Mouse (Mus musculus) heart, adult 18-20 months (tissue): ENCODE data around the gene Sbk2. TPM values are rescaled to one million over a fixed set of nuclear protein-coding genes. Genes with fewer than 3 reads are reported as not detected.

Experiments
- DNase-seq, 2 experiments: peaks; one replicate each; pipeline ENCODE4 v3.0.0; 2021 to 2022; ENCODE audit warnings: mixed read lengths in 1 of 2
- total RNA-seq, 2 experiments: library from RNA; stranded (reverse); gene quantifications; 2 replicates each; pipeline ENCODE4 v1.2.3; 2021

Gene Sbk2
- total RNA-seq, 2 experiments from 2014 or later: 25.9 to 30.0 TPM

DNA sequence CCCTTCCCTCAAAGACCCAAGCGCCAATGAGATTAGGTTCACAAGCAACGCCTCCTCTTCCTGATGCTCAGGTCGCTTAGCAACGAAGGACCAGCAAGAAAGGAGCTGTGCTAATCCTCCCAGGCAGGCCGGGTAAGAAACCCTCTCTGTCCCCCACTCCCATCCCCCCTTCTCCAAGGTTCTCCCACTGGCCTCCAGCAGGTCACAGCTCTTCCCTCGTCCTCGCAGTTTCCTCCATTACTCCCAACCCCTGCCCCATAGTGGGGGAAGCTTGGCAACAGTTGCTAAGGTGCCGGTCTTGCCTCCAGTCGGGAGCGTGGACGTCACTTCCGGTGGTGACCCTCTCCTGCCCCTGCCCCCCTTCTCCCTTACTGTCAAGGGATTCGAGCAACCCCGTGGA lies 41.7 kb downstream of the Sbk2 start:
- peak; percentile 69 to 73 for DNase-seq

DNA sequence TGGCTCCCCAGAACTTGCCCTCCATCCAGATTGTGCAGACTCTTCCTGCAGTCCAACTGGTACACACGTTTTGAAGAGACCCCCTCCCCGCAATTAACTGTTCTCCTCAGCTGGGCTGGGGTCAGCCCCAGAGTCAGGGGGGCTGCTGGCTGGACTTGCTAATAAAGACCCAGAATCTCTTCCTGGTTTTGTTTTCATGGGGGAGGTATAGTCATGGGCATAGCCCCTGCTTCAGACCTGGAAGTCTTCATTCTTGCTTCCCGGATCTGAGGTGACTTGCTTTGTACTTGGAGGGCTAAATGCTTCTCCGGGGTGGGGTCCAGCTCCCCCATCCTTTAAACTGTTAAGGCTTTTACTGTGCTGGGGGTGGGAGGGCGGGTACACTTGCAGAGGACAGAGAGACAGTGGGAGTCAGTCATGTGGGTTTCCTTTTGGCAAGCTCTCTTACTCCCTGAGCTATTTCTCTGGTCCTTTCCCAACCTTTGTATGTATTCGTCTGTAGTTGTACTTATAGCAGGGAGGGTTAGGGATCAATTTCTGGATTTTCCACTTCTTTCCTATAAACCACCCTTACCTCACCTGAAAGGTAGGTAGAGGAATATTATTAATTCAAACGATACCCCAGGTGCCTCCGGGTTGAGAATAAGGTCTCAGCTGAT lies 42.3 kb downstream of the Sbk2 start, which contains the start of gene Nat14:
TSS of gene Nat14 (plus strand) at position 205 of the 659 bp plus-strand sequence.
- DNase-seq: no peak

DNA sequence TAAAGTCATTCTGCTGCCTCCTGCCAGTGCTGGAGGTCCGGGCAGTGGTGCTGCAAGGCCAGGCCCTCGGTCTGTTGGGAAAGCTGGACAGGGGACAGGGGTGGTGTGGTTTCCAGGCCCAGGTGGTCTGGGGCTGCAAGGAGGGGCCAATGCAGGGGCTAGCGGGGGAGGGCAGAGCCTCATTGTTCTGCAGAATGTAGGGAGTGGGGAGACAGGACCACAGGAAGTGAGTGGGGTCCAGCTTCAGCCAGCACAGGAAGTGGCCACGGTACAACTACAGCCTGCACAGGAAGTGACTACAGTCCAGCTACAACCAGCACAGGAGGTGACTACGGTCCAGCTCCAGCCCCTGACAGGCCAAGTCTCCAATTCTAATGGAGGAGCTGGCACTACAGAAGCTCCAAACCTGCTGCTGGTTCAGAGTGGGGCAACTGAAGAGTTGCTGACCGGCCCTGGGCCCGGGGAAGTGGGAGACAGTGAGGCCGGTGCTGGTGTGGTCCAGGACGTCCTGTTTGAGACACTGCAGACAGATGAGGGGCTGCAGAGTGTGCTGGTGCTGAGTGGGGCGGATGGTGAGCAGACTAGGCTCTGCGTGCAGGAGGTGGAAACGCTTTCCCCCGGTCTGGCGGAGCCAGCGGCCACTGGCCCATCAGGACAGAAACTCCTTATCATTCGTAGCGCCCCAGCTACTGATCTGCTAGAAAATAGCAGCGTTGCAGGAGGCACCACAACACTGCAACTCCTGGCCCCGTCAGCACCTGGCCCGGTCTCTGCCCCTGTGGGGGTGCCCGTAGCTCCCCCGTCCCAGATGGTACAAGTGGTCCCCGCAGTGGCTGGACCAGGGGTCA lies 43.0 kb downstream of the Sbk2 start:
- no peak for DNase-seq

DNA sequence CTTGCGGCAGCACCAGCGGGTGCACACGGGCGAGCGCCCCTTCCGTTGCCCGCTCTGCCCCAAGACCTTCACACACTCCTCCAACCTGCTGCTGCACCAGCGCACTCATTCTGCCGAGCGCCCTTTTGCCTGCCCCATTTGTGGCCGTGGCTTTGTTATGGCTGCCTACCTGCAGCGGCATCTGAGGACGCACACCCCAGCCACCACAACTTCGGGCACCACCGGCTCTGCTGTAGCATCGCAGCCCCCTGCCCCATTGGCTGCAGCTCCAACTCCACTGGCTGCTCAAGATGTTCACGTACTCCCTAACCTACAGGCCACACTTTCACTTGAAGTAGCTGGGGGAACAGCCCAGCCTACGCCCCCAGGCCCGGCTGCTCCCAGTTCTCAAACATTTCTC lies 43.7 kb downstream of the Sbk2 start:
- DNase-seq: no peak

DNA sequence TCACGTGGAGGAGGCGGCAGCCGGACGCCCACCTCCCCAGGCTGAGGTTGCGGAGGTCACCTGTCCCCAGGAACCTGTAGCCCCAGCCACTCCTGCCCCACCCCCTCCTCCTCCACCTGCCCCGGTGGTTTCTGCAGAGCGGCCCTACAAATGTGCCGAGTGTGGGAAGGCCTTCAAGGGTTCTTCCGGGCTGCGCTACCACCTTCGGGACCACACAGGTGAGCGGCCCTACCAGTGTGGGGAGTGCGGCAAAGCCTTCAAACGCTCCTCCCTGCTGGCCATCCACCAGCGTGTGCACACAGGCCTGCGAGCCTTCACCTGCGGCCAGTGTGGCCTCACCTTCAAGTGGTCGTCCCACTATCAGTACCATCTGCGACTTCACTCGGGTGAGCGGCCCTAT lies 44.2 kb downstream of the Sbk2 start:
- DNase-seq: no peak

DNA sequence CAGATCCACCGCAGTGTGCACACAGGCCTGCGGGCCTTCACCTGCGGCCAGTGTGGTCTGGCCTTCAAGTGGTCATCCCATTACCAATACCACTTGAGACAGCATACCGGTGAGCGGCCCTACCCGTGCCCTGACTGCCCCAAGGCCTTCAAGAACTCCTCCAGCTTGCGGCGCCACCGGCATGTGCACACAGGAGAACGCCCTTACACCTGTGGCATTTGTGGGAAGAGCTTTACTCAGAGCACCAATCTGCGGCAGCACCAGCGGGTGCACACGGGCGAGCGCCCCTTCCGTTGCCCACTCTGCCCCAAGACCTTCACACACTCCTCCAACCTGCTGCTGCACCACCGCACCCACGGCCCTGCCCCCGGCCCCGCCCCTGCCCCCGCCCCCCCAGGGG lies 45.1 kb downstream of the Sbk2 start:
- DNase-seq: no peak

DNA sequence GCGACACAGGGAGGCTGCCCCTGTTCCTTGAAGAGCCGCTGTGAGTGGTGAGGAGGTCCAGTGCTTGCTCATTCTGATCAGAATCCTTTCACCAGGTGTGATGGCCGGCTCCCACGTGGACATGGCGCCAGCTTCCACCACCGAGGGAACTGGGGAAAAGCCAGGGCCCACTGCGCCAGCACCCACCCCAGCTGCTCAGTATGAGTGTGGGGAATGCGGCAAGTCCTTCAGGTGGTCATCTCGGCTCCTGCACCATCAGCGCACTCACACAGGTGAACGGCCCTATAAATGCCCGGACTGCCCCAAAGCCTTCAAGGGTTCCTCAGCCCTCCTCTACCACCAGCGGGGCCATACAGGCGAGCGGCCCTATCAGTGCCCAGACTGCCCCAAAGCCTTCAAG lies 45.5 kb downstream of the Sbk2 start:
- no peak for DNase-seq

DNA sequence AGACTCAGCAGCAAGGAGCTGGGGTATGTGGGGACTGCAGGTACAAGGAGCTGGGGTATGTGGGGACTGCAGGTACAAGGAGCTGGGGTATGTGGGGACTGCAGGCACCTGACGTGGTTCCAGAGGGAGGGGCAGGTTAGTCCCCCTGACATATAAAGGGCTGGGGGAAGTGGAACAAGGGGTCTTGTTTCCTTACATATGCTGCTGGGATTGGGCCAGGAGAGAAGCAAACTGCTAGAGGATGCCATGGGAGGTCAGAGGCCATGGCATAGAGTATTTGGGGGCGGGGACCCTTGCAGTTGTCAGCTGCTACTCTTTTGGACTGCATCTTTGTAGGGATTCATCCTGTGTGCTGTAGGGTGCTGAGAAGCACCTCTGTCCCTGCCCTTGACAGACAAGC lies 46.7 kb downstream of the Sbk2 start:
- DNase-seq: no peak

DNA sequence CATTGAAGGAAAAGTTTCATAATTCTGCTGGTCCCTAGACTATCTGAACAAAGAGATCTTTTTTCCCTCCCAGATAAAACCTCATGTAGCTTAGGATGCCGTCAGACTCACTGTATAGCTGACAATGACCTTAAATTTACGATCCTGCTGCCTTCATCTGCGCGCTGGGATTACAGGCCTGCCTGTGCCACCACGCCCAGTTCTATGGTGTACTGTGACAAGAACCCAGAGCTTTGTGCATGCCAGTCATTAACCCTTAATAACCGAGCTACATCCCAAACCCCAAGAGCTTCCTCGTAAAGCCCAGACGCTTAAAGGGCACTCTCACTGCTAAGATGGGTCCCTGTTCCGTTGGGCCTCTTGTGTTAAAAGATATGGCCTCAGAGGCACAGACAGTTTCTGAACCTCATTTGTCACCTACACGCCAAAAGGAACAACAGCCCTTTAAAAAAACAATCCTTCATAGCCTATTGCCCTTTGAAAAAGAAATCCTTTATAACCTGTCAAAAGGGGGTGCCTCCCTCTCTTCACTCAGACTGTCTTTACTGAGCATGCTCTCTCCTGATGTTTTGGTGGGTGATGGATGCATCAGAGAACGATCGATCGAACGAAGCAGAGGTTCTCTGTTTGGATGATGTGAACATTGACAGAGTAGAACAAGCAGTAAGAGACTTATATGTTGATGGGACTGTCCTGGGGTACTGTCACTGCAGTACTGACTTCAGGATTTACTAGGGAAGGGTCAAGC lies 48.4 kb downstream of the Sbk2 start:
- peak in 1 of 2 experiments; percentile 55 for DNase-seq

DNA sequence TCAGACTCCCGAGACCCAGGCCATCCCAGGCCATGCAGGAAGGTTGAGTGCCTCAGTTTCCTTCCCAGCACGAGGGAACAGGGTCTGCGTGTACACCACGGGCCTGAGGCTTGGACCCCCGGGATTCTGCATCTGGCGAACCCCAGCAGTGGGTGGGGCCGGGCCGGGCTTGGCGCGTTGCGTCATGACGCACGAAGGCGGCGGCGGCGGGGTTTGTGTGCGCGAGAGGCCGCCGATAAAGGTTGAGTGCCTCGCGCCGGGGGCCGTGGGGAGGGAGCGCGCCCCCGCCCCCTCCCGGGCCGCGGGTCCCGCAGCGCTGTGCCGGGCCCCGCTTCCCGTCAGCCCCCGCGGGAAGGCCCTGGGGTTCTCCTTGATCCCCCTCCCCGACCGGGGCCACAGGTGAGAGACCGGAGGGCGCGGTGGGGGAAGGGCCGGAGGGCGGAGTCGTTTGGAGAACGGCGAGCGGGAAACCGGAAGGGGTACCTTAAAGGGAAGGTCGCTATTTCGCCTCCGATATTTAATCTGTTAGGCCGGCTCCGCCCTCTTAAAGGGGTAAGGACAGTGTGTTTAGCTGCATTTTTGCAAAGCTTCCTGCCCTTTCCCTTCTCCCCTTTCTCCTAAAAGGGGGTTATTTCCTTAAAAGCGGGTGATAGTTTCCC lies 49.1 kb downstream of the Sbk2 start, which contains the start of gene Zfp628:
TSS of gene Zfp628 (plus strand) at position 211 of the 659 bp plus-strand sequence.
- DNase-seq: peak; percentile 94 to 98

DNA sequence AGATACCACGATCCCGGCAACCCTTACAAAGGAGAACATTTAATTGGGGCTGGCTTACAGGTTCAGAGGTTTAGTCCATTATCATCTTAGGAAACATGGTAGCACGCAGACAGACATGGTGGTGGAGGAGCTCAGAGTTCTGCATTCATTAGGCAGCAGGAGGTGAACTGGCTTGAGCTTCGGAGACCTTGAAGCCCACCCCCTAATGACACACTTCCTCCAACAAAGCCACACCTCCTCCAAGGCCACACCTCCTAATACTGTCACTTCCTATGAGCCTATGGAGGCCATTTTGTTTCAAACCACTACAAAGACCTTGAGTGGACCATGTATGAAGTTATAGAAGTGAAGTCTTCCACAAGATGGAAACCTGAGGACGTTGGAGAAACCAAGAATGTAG lies 52.0 kb downstream of the Sbk2 start:
- DNase-seq: no peak

DNA sequence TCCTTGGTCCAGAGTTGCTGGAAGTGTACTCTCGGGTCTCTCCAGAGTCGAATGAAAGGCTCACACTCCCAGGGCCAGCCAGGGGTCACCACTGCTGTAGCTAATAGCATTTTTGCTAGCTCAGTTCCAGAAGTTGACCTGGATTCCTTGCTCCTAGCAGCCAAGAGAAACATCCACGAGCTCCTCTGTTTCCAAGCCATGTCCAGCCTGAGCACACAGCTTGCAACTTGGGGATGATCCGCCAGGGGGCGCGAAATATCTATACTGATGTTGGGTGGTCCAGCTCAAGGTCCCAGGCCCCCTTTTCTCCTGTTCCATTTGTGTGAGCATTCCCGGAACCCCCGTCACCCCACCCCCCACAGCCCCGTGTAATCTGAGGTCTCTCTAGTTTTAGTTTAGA lies 52.6 kb downstream of the Sbk2 start:
- peak; percentile 57 to 85 for DNase-seq

DNA sequence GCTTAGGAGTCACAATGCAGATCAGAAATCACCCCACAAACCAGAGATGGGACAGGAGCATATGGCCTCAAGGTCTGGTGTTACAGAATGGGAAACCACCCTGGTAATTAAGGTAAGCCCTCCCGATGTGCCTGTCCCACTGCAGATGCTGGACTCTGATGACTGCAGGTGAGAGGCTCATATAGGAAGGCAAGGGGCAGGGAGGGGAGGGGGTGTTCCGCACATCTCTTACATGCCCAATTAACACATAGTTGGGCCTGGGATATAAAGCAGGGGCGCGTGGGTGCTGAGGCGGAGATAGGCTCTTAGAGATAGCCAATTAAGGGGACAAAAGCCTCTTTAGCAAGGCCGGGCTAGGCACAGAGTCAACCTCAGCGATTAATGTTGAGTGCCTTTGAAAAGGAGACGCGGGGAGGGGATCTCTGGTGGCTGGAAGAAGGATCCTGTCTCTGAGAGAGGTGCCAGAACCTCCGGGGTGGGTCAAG lies 57.7 kb downstream of the Sbk2 start, which contains the start of gene Gm36210:
TSS of gene Gm36210 (minus strand) at position 51 of the 485 bp plus-strand sequence.
- no peak for DNase-seq

DNA sequence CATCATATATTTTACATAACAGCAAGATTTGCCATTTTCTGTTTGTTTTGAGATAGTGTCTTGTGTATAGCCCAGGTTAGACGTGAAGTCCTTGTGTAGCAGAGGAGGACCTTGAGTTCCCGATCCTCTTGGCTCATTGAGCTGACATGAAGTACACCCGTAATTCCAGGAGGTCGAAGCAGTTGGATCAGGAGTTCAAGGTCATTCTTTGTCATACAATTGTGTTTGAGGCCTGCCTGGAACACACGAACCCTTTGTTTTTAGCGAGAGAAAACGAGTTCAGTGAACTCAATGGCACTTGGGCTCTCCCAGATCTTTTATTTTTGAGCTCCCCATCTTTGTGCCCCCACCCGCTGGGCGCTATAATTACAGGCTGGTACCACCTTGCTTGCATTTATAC lies 61.8 kb downstream of the Sbk2 start:
- DNase-seq: no peak

DNA sequence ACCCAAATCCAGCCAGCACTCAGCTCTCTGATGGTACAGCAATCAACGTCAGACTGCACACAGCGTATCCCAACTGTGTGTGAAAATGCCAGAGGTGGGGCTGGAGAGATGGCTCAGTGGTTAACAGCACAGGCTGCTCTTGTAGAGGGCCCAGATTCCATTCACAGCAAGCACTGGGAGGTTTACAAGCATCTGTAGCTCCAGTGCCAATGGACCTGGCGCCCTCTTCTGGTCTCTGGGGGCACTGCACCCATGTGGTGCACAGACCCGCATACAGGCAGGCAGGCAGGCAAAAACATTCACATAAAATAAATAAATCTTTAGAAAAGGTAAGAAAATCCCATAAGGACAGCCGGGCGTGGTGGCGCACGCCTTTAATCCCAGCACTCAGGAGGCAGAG lies 63.0 kb downstream of the Sbk2 start:
- no peak for DNase-seq

DNA sequence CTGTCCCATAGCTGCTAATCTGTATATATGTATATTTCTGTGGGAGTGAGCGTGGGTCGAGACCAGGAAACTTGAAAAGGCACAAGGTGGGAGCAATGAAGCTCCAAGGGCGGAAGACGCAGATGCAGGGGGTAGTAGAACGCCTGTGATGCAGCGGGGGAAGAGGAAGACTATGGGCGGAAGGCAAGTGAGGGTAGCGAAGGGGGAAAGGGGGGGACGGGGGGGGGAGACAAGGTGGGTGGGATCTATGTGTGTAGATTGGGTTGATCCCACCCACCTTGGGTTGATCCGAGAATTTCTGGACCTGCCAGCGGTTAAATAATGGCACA lies 63.7 kb downstream of the Sbk2 start:
- no peak for DNase-seq

DNA sequence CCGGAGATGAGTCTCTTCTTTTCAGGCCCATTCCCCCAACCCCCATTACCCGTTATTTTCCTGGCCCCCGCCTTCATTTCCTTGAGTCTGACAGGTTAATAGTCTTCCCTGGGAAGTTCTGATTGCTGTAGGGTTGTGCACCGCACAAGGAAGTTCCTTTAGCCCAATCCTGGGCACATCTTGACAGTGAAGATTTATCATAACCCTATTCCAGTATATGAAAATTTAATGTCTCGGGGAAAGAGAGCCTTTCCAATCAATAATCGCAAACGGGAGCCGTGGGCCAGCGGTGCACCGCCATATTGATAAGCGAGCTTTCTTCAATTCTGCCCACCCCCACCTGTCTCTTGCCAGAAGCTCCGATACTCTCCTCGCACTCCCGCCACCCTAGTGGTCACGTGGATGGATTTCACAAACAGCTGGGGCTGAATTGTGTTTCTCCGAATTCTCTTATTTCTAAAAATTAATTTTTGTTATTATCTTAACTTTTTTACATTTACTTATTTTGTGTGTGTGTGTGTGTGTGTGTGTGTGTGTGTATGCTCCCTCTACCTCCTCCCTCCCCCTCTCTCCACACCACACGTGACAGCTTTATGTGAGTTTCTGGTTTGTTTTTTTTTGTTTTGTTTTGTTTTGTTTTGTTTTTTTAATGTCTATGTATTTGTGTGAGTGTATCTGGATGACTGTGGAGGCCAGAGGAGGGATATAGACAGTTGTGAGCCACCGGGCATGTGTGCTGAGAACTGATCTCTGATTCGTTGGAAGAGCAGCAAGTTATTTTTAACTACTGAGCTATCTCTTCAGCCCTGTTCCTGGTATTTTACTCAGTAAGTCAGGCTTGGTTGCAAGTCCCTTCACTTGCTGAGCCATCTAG lies 64.3 kb downstream of the Sbk2 start:
- DNase-seq: peak in 1 of 2 experiments; percentile 70

DNA sequence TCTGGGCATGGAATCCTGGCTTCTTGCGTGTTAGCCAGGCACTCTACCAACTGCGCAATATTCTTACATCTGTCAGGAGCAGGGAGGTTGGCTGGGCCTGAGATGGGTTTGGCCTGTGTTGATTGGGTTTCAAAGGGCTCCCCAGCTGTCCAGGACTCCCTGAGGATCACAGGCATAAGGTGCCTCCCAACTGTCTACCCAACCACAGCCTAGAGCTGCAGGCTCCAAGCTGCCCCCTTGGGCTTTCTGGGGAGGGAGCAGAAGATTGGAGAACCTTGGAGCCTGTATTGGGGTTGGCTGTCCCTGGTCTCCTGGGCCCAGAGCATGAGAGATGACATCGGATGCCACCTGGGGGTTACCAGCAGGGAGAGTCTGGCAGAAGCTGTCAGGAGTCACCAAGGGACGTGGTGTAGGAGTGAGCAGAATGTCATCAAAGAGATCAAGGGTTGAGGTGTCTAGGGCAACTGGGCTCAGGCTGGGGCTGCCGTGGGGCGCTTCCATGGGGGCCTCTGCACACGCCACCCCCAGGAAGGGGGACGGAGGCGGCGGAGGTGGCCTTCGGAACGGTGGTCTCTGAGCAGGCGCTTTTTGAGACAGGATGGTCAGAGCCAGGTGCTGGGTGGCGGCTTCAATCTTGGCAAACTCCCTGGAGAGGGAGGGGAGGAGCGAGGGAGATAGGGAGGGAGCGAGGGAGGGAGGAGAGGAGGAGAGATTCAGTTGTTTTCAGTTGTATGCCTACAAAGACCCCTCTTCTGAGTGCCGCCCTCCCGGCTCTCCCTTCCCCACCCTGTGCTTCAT lies 65.2 kb downstream of the Sbk2 start:
- peak in 1 of 2 experiments; percentile 33 for DNase-seq

DNA sequence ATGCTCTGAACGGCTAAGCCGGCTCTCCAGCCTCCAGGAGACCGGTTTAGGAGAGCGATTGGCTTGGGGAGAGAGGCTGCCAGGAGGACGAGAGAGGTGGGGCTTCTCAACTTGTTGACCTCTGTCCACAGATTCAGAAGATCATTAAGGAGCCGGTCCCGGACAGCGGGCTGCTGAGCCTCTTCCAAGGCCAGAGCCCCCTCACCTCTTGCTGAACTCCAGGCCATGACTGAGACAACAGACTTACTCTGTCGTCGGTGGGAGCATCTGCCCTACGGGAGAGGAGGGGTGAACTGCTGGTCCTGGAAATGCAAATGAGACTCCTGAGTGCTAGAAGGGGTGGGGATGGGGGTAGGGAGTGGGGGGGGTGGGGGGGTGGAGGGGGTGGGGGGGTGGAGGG lies 69.0 kb downstream of the Sbk2 start:
- DNase-seq: no peak
